8 mouse cellular contexts compared by ENCODE assay signal in genomic region chr9:40479333-40479732, GRCm38 (mm10). TPM values are rescaled to one million over a fixed set of nuclear protein-coding genes. Genes with fewer than 3 reads are reported as not detected.
DNase-seq lines count a peak whose midpoint lies in the region; ATAC-seq and TF ChIP-seq lines count a peak whose summit lies in the region.

No protein-coding gene starts in this region.

- no peak overlapping the region for H3K4me2 ChIP-seq in heart, embryonic 12.5 days
- H3K4me2 ChIP-seq in stomach, postnatal 0 days (replicated peaks; ENCODE audit: low read depth), result no peak overlapping the region

- TF ChIP-seq CTCF in cortical plate, adult 2 months (IDR thresholded peaks at IDR 0.05; ENCODE audit: extremely low read depth, insufficient read depth, low read length), result peak; percentile 34; the same call in 1 of the 2 replicates
- TF ChIP-seq CTCF in stomach, postnatal 0 days (IDR thresholded peaks at IDR 0.05; ENCODE audit: low read depth), result peak; percentile 81

- TF ChIP-seq EP300 in stomach, postnatal 0 days (optimal IDR thresholded peaks at IDR 0.05), result no peak

- H3K4me1 ChIP-seq in heart, embryonic 12.5 days (replicated peaks), result peaks cover 33% of the 10 kb centered on the region
- no peaks in the 10 kb centered on the region for H3K4me1 ChIP-seq in cortical plate, adult 2 months (ENCODE audit: control insufficient read depth, insufficient read depth, low read length)
- H3K4me1 ChIP-seq in stomach, postnatal 0 days (replicated peaks; ENCODE audit: control insufficient read depth, insufficient read depth), result no peaks in the 10 kb centered on the region

- H3K9me3 ChIP-seq in heart, embryonic 12.5 days (replicated peaks), result no peaks in the 10 kb centered on the region
- no peaks in the 10 kb centered on the region for H3K9me3 ChIP-seq in stomach, postnatal 0 days (ENCODE audit: control insufficient read depth, low read length)

- H3K4me3 ChIP-seq in heart, embryonic 12.5 days, result no peak overlapping the region
- H3K4me3 ChIP-seq in cortical plate, adult 2 months (ENCODE audit: insufficient read depth, low read length), result no peak overlapping the region
- H3K4me3 ChIP-seq in stomach, postnatal 0 days (ENCODE audit: low read depth, low read length), result no peak overlapping the region

- no peaks in the 10 kb centered on the region for H3K36me3 ChIP-seq in heart, embryonic 12.5 days
- no peaks in the 10 kb centered on the region for H3K36me3 ChIP-seq in stomach, postnatal 0 days (ENCODE audit: control insufficient read depth, insufficient read depth, low read length)

- TF ChIP-seq POLR2A in cortical plate, adult 2 months (IDR thresholded peaks at IDR 0.05; ENCODE audit: extremely low read depth, insufficient read depth, low read length), result no peak

- no peak overlapping the region for H3K9ac ChIP-seq in heart, embryonic 12.5 days
- no peak overlapping the region for H3K9ac ChIP-seq in stomach, postnatal 0 days (ENCODE audit: low read length)

- WGBS in heart, embryonic 12.5 days, result 41% methylated on average over 4 of the region's 4 CpGs
- WGBS in stomach, postnatal 0 days, result 34% methylated on average over 4 of the region's 4 CpGs

- ATAC-seq in heart, embryonic 12.5 days (ENCODE audit: insufficient number of reproducible peaks, low FRiP score), result no peak
- ATAC-seq in CD4-positive, CD25-positive, alpha-beta regulatory T cell, adult 4 months, result peak; percentile 74
- ATAC-seq in hematopoietic stem cell, adult 5-6 weeks (replicated peaks in 1 of 2; ENCODE audit: insufficient read depth in 1 of 2, low FRiP score in 2 of 2, low TSS enrichment in 1 of 2, low read depth in 1 of 2, poor library complexity in 2 of 2, severe bottlenecking in 2 of 2), result peak; percentile 85 to 87
- ATAC-seq in stomach, postnatal 0 days (ENCODE audit: low FRiP score, low TSS enrichment), result peak; percentile 59; the same call in 1 of the 2 replicates

- no peaks in the 10 kb centered on the region for H3K27me3 ChIP-seq in heart, embryonic 12.5 days (replicated peaks)
- H3K27me3 ChIP-seq in stomach, postnatal 0 days (ENCODE audit: control insufficient read depth, insufficient read depth, low read length), result no peaks in the 10 kb centered on the region

- no peak overlapping the region for H3K27ac ChIP-seq in heart, embryonic 12.5 days (ENCODE audit: poor library complexity, severe bottlenecking)
- H3K27ac ChIP-seq in cortical plate, adult 2 months (ENCODE audit: insufficient read depth, low read length), result no peak overlapping the region
- no peak overlapping the region for H3K27ac ChIP-seq in stomach, postnatal 0 days (replicated peaks)

- DNase-seq in heart, adult 11 months, result peak; percentile 92
- DNase-seq in lung, postnatal 10 days, result peak; percentile 69
- peak; percentile 71 for DNase-seq in stomach, postnatal 0 days (ENCODE audit: low spot score)
- no peak for DNase-seq in cerebellum, adult 18-20 months

RNA-seq across cellular contexts. Expression of gene Gramd1b, which starts 51.9 kb away (rescaled TPM):
- 7.9 and 10.5 TPM in 2 replicates for polyA plus RNA-seq in heart, embryonic 12.5 days (2016; fragmentation: Nextera tagmentation; extraction: Ambion mirVana)
- polyA plus RNA-seq in CD4-positive, CD25-positive, alpha-beta regulatory T cell, adult 4 months (2017; shearing (Covaris generic)), result 10 to 100 TPM; 57.6 to 69.2 TPM
- polyA plus RNA-seq in cortical plate, adult 2 months (2012; rRNA removed), result 133 and 135 TPM in 2 replicates
- 27.5 and 33.2 TPM in 2 replicates for total RNA-seq in hematopoietic stem cell, adult 5-6 weeks (2017)
- polyA plus RNA-seq in stomach, postnatal 0 days (2015; fragmentation: Nextera tagmentation; extraction: Ambion mirVana), result 1.8 and 2.5 TPM in 2 replicates

Comparison
In these comparisons a context has a peak if more than half of its experiments do, and no peak if none do; other contexts are left out.
1. DNase-seq: peak in heart, adult 11 months (single experiment), lung, postnatal 10 days (single experiment) and stomach, postnatal 0 days (single experiment); none in cerebellum, adult 18-20 months (0 of 2).